Mouse (Mus musculus) hindbrain, embryonic 16.5 days (tissue): ENCODE measurements around the gene Erc1. TPM values are rescaled to one million over a fixed set of nuclear protein-coding genes. Genes with fewer than 3 reads are reported as not detected.

ENCODE experiments used
- ATAC-seq: fragments of 200-750 bp; cut with Nextera tagmentation; 2 replicates; pipeline ENCODE4 v1.8.0; 2017; ENCODE audit warnings: moderate TSS enrichment, moderate library complexity
- H3K27ac ChIP-seq: fragments of 300-500 bp; sonication (generic); 2 replicates; pipeline ENCODE4 v1.5.1; 2014; ENCODE audit warnings: low read depth, mild to moderate bottlenecking, control low read depth, low read length, moderate library complexity
- H3K27me3 ChIP-seq: fragments of 300-500 bp; sonication (generic); replicated peaks from 2 replicates; pipeline ENCODE4 v1.6.1; 2014; ENCODE audit warnings: low read length; ENCODE audit not compliant: control insufficient read depth, insufficient read depth
- H3K36me3 ChIP-seq: fragments of 300-500 bp; sonication (generic); 2 replicates; pipeline ENCODE4 v1.6.1; 2014; ENCODE audit warnings: mild to moderate bottlenecking, low read length, moderate library complexity, mixed read lengths; ENCODE audit not compliant: control insufficient read depth, insufficient read depth
- H3K4me1 ChIP-seq: fragments of 300-500 bp; sonication (generic); 2 replicates; pipeline ENCODE4 v1.6.1; 2014; ENCODE audit warnings: low read depth, low read length; ENCODE audit not compliant: control insufficient read depth, insufficient read depth
- H3K4me2 ChIP-seq: fragments of 300-500 bp; sonication (generic); 2 replicates; pipeline ENCODE4 v1.6.1; 2014; ENCODE audit warnings: mild to moderate bottlenecking, low read length, control low read depth, moderate library complexity
- H3K4me3 ChIP-seq: fragments of 300-500 bp; sonication (generic); 2 replicates; pipeline ENCODE4 v1.5.1; 2014; ENCODE audit warnings: mild to moderate bottlenecking, low read length, control low read depth, moderate library complexity
- H3K9ac ChIP-seq: fragments of 300-500 bp; sonication (generic); 2 replicates; pipeline ENCODE4 v1.6.1; 2014; ENCODE audit warnings: low read depth, mild to moderate bottlenecking, control low read depth, low read length, moderate library complexity
- H3K9me3 ChIP-seq: fragments of 300-500 bp; sonication (generic); 2 replicates; pipeline ENCODE4 v1.6.1; 2014; ENCODE audit warnings: mild to moderate bottlenecking, low read length, moderate library complexity; ENCODE audit not compliant: control insufficient read depth
- WGBS: fragments of 180-500 bp; shearing (Covaris S2); extraction: QIAGEN DNeasy Blood & Tissue Kit; methylation state at CpG from one replicate; pipeline ENCODE4 v1.1.7; 2014; 5-methylcytosine and 5-hydroxymethylcytosine counted together
- polyA plus RNA-seq: library from polyadenylated mRNA; unstranded; fragments of >200 nt; fragmentation: Nextera tagmentation; extraction: Ambion mirVana; gene quantifications from 2 replicates; pipeline ENCODE4 v1.2.1, GENCODE M21; 2015

Gene Erc1
- polyA plus RNA-seq, 1 experiment from 2014 or later: 46.9 TPM

GRCm38 (mm10) chr6:119781109-119781508, 66.9 kb downstream of the Erc1 start:
- no peak for ATAC-seq
- no peak overlapping the region for H3K4me2 ChIP-seq
- H3K36me3 ChIP-seq: no peaks in the 10 kb centered on the region; the same call in 1 of the 2 replicates
- no peaks in the 10 kb centered on the region for H3K9me3 ChIP-seq
- WGBS: 85% methylated on average over 3 of the region's 3 CpGs
- no peaks in the 10 kb centered on the region for H3K27me3 ChIP-seq
- no peaks in the 10 kb centered on the region for H3K4me1 ChIP-seq
- H3K9ac ChIP-seq: no peak overlapping the region
- no peak overlapping the region for H3K27ac ChIP-seq
- no peak overlapping the region for H3K4me3 ChIP-seq

DNA sequence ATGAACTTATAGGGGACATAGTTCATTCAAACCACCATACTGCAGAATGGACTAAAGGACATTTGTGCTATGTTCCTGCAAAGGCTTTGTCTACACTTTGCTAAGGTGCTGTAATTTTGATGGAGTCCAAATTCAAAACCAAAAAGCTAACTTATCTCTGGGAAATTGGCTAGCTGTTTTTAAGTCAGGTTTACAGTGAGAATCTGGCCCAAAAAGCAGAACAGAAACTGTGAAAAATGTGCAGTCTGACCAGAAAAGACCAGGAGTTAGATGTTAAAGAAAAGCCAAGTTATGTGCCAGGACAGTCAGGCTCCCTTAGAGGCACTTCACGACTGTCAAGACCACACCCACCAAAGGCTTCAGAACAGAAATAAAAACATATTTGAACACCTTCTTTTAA, 79.2 kb downstream of the Erc1 start:
- Histone ChIP-seq H3K36me3 (peaks cover 2% of the 10 kb centered on the region; the same call in 1 of the 2 replicates), H3K4me3 (no peak overlapping the region), H3K4me2 (no peak overlapping the region), H3K4me1 (no peaks in the 10 kb centered on the region), H3K9ac (no peak overlapping the region), H3K27ac (no peak overlapping the region), H3K27me3 (no peaks in the 10 kb centered on the region), H3K9me3 (no peaks in the 10 kb centered on the region)
- WGBS: 91% methylated on average over 1 of the region's 1 CpGs
- no peak for ATAC-seq

DNA sequence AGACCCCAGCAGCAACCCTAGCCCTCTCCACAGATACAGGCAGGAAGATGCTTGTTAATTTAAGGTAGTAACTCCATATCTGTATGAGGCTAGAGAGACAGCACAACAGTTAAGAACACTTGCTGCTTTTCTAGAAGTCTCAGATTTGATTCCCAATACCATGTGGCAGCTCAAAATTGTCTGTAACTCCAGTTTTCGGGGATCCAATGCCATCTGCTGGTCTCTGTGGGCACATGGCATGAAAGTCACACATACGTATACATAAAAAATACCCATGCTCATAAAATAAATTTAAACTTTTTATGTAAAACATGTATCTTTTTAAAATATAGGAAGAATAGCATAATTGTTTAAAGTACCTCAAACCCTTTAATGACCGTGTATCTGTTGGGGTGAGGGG, 83.6 kb downstream of the Erc1 start:
- WGBS: 92% methylated on average over 3 of the region's 3 CpGs
- peaks cover 3% of the 10 kb centered on the region; the same call in 1 of the 2 replicates for H3K36me3 ChIP-seq
- no peaks in the 10 kb centered on the region for H3K4me1 ChIP-seq
- no peak overlapping the region for H3K9ac ChIP-seq
- H3K27me3 ChIP-seq: no peaks in the 10 kb centered on the region
- H3K4me3 ChIP-seq: no peak overlapping the region
- H3K9me3 ChIP-seq: no peaks in the 10 kb centered on the region
- no peak for ATAC-seq
- H3K27ac ChIP-seq: no peak overlapping the region
- H3K4me2 ChIP-seq: no peak overlapping the region

DNA sequence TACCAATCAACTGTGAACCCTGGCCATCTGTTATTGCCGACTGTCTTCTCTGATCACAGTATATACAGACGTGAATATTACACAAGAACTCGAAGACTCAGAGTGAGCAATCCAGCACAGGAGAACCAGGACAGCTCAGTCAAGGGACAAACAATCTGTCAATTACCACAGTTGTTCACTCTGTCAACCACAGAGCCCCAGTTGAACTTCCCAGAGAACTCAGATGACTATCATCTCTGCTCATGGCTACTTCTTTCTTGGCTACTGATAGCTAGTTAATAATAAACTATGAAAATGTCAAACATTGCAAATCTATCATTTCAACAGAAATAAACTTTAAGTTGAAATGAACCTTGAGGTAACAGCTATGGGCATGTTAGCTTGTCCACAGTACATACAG, 88.1 kb downstream of the Erc1 start:
- 89% methylated on average over 3 of the region's 3 CpGs for WGBS
- Histone ChIP-seq H3K9ac (no peak overlapping the region), H3K27ac (no peak overlapping the region), H3K27me3 (no peaks in the 10 kb centered on the region), H3K4me3 (no peak overlapping the region), H3K9me3 (no peaks in the 10 kb centered on the region), H3K4me1 (no peaks in the 10 kb centered on the region), H3K4me2 (no peak overlapping the region), H3K36me3 (peaks cover 3% of the 10 kb centered on the region; the same call in 1 of the 2 replicates)
- ATAC-seq: no peak

- no peak for ATAC-seq
- Histone ChIP-seq H3K4me1 (no peaks in the 10 kb centered on the region), H3K4me3 (no peak overlapping the region), H3K4me2 (no peak overlapping the region), H3K36me3 (peaks cover 3% of the 10 kb centered on the region; the same call in 1 of the 2 replicates), H3K9me3 (no peaks in the 10 kb centered on the region), H3K9ac (no peak overlapping the region), H3K27ac (no peak overlapping the region), H3K27me3 (no peaks in the 10 kb centered on the region)
- WGBS: 90% methylated on average over 2 of the region's 2 CpGs
Observed at GRCm38 (mm10) chr6:119758490-119758889, 89.5 kb downstream of the Erc1 start.

DNA sequence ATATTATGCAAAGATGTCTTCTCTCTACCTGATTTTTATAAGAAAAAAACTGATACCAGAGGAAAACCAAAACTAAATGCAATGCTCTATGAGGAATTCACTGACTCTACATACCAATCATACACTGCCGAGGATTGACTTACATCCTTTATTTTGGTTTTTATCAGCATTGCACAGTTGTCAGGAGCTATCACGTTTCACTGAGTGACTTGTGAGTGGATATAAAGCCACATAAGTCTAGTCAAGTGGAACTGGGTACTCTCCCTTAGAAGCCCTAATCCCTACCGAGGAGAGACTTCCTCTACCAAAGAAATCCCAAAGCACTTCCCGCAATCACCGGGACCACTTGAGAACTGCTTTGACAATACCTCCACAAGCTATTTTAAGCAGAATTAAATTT, 90.2 kb downstream of the Erc1 start:
- Histone ChIP-seq H3K27ac (no peak overlapping the region), H3K9me3 (no peaks in the 10 kb centered on the region), H3K4me3 (no peak overlapping the region), H3K4me2 (no peak overlapping the region), H3K4me1 (no peaks in the 10 kb centered on the region), H3K27me3 (no peaks in the 10 kb centered on the region), H3K36me3 (peaks cover 3% of the 10 kb centered on the region; the same call in 1 of the 2 replicates), H3K9ac (no peak overlapping the region)
- WGBS: 81% methylated on average over 5 of the region's 5 CpGs
- no peak for ATAC-seq

DNA sequence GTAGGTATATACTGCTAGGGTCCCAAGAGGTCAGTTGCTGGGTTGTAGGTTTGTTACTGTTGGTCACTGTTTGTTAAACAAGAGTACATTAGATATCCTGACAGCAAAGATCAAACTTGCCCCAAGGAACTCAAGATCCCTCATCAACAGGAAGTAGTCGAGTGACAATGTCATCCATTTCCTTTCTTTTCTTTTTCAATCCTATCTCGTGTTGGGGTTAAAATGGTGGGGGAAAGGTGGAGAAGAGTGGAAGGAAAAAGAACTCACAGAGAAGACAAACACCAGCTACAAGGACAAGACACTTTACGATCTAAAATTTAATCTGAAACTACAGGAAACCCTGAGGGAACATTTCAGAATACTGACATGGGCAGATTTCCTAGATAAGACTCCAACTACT, 92.1 kb downstream of the Erc1 start:
- H3K4me2 ChIP-seq: no peak overlapping the region
- no peaks in the 10 kb centered on the region for H3K27me3 ChIP-seq
- H3K27ac ChIP-seq: no peak overlapping the region
- no peak overlapping the region for H3K9ac ChIP-seq
- peaks cover 4% of the 10 kb centered on the region; the same call in 1 of the 2 replicates for H3K36me3 ChIP-seq
- no peaks in the 10 kb centered on the region for H3K4me1 ChIP-seq
- no peaks in the 10 kb centered on the region for H3K9me3 ChIP-seq
- 75% methylated on average over 3 of the region's 3 CpGs for WGBS
- no peak for ATAC-seq
- H3K4me3 ChIP-seq: no peak overlapping the region

GRCm38 (mm10) chr6:119749093-119749635, 98.8 kb downstream of the Erc1 start:
- H3K4me1 ChIP-seq: no peaks in the 10 kb centered on the region
- H3K4me2 ChIP-seq: no peak overlapping the region
- H3K4me3 ChIP-seq: no peak overlapping the region
- no peak overlapping the region for H3K9ac ChIP-seq
- ATAC-seq: no peak
- no peak overlapping the region for H3K27ac ChIP-seq
- 91% methylated on average over 7 of the region's 7 CpGs for WGBS
- no peaks in the 10 kb centered on the region for H3K9me3 ChIP-seq
- no peaks in the 10 kb centered on the region for H3K27me3 ChIP-seq
- H3K36me3 ChIP-seq: peaks cover 13% of the 10 kb centered on the region

- Histone ChIP-seq H3K27me3 (no peaks in the 10 kb centered on the region), H3K36me3 (peaks cover 15% of the 10 kb centered on the region), H3K4me1 (no peaks in the 10 kb centered on the region), H3K4me2 (no peak overlapping the region), H3K4me3 (no peak overlapping the region), H3K9me3 (no peaks in the 10 kb centered on the region), H3K9ac (no peak overlapping the region), H3K27ac (no peak overlapping the region)
- 87% methylated on average over 2 of the region's 2 CpGs for WGBS
- no peak for ATAC-seq
Observed at GRCm38 (mm10) chr6:119741861-119742260, 106.1 kb downstream of the Erc1 start.

DNA sequence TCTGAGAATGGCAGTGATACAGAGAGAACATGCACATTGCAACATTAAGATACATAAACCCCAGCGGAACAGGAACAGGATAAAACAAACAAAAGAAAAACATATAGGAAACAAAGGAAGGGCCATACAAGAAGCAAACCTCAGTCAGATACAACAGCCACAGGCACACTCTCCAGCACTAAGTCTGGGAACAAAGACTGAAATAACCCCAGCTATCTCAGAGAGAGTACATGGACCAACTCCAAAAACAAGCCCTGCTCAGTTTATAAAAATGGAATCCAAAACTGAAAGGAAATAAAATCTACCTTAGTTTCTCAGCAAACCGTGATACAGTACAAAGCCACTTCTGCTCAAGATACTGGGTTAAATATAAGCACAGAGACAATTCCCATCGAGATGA, 107.4 kb downstream of the Erc1 start:
- WGBS: 94% methylated on average over 3 of the region's 3 CpGs
- Histone ChIP-seq H3K9ac (no peak overlapping the region), H3K4me3 (no peak overlapping the region), H3K36me3 (peaks cover 15% of the 10 kb centered on the region), H3K27ac (no peak overlapping the region), H3K4me2 (no peak overlapping the region), H3K9me3 (no peaks in the 10 kb centered on the region), H3K27me3 (no peaks in the 10 kb centered on the region), H3K4me1 (no peaks in the 10 kb centered on the region)
- no peak for ATAC-seq
